Mouse (Mus musculus): ENCODE data around the gene Rpl27a.

The Rpl27a gene

GRCm38 (mm10) chr7:109518838-109519696, at the start of gene Rpl27a:
Gene Rpl27a, plus strand, starts transcription at chr7:109519147.
- in situ Hi-C loops (cut with MseI, MboI): no loop called here

- in situ Hi-C loops (cut with MseI, MboI): no loop called here
Measured at GRCm38 (mm10) chr7:109470700-109471099, 48.2 kb upstream of the Rpl27a start.

- in situ Hi-C loops (cut with MseI, MboI): no loop called here
Measured at GRCm38 (mm10) chr7:109477926-109478325, 41.0 kb upstream of the Rpl27a start.

- in situ Hi-C loops (cut with MseI, MboI): no loop called here
Measured at GRCm38 (mm10) chr7:109480765-109481197, 38.2 kb upstream of the Rpl27a start.

GRCm38 (mm10) chr7:109484221-109484620, 34.7 kb upstream of the Rpl27a start:
- in situ Hi-C loops (cut with MseI, MboI): no loop called here

- in situ Hi-C loops (cut with MseI, MboI): no loop called here
Measured at GRCm38 (mm10) chr7:109492616-109493318, 26.2 kb upstream of the Rpl27a start.

- in situ Hi-C loops (cut with MseI, MboI): no loop called here
Measured at GRCm38 (mm10) chr7:109493319-109494316, 25.3 kb upstream of the Rpl27a start.

GRCm38 (mm10) chr7:109497507-109497906, 21.4 kb upstream of the Rpl27a start:
- in situ Hi-C loops (cut with MseI, MboI): no loop called here

GRCm38 (mm10) chr7:109507119-109507518, 11.8 kb upstream of the Rpl27a start:
- in situ Hi-C loops (cut with MseI, MboI): no loop called here

GRCm38 (mm10) chr7:109507572-109507971, 11.4 kb upstream of the Rpl27a start:
- in situ Hi-C loops (cut with MseI, MboI): no loop called here

- in situ Hi-C loops (cut with MseI, MboI): no loop called here
Measured at GRCm38 (mm10) chr7:109508034-109508433, 10.9 kb upstream of the Rpl27a start, which contains the start of gene Trim66. Gene Trim66, minus strand, starts transcription at chr7:109508134.

- in situ Hi-C loops (cut with MseI, MboI): no loop called here
Measured at GRCm38 (mm10) chr7:109510799-109511198, 8.1 kb upstream of the Rpl27a start.

GRCm38 (mm10) chr7:109511838-109512237, 7.1 kb upstream of the Rpl27a start:
- in situ Hi-C loops (cut with MseI, MboI): no loop called here

- in situ Hi-C loops (cut with MseI, MboI): no loop called here
Measured at GRCm38 (mm10) chr7:109516500-109516899, 2.4 kb upstream of the Rpl27a start.

- in situ Hi-C loops (cut with MseI, MboI): no loop called here
Measured at GRCm38 (mm10) chr7:109518036-109518681, 788 bp upstream of the Rpl27a start.

GRCm38 (mm10) chr7:109519936-109520335, 989 bp downstream of the Rpl27a start:
- in situ Hi-C loops (cut with MseI, MboI): no loop called here

GRCm38 (mm10) chr7:109522084-109522483, 3.1 kb downstream of the Rpl27a start:
- in situ Hi-C loops (cut with MseI, MboI): no loop called here

- in situ Hi-C loops (cut with MseI, MboI): no loop called here
Measured at GRCm38 (mm10) chr7:109523304-109523703, 4.4 kb downstream of the Rpl27a start.

GRCm38 (mm10) chr7:109523741-109524441, 4.9 kb downstream of the Rpl27a start:
- in situ Hi-C loops (cut with MseI, MboI): no loop called here

- in situ Hi-C loops (cut with MseI, MboI): no loop called here
Measured at GRCm38 (mm10) chr7:109524442-109524744, 5.4 kb downstream of the Rpl27a start.

Measured in mouse trophoblast stem cell (cell line).